In genomic region chr8:13419111-13419639, GRCm38 (mm10) we compare ENCODE assay signal across 12 mouse cellular contexts. TPM values are rescaled to one million over a fixed set of nuclear protein-coding genes. Genes with fewer than 3 reads are reported as not detected.
"Had no signal": no experiment of that assay in that cellular context is flagged by ENCODE, and none has a peak within 500 bp of the region (broad histone marks: within the 10 kb centered on the region; RNA-seq: fewer than 3 reads in every experiment).

No protein-coding gene starts in this region.

- DNase-seq: kidney, adult 2 months; kidney, postnatal 14 days; lung, adult 18-20 months; right cerebral cortex, postnatal 4 days; spleen, adult 18-20 months; thymus, adult 2 months; thymus, postnatal 36 days had no signal

RNA-seq across cellular contexts. Expression of gene Grk1, which starts 14.3 kb away (rescaled TPM):
- total RNA-seq: layer of hippocampus, adult 8-10 months; layer of hippocampus, postnatal 14 days; left cerebral cortex, adult 18-20 months; left cerebral cortex, postnatal 14 days; megakaryocyte-erythroid progenitor cell, adult 5-6 weeks had no signal

RNA-seq across cellular contexts. Expression of gene Tmem255b, which starts 15.8 kb away (rescaled TPM):
- total RNA-seq: megakaryocyte-erythroid progenitor cell, adult 5-6 weeks had no signal

RNA-seq across cellular contexts. Expression of gene Atp4b, which starts 22.6 kb away (rescaled TPM):
- total RNA-seq: layer of hippocampus, adult 8-10 months; layer of hippocampus, postnatal 14 days; left cerebral cortex, adult 18-20 months; left cerebral cortex, postnatal 14 days had no signal
